Mouse (Mus musculus) heart, adult 8-10 months (tissue): ENCODE measurements around the gene Rpl18a. TPM values are rescaled to one million over a fixed set of nuclear protein-coding genes. Genes with fewer than 3 reads are reported as not detected.
"Not testable (repeated sequence)": the region's sequence is repeated elsewhere in the genome, so short reads cannot be mapped to it uniquely, and the experiment has no call there.

Source experiments
- DNase-seq: peaks from one replicate; pipeline ENCODE4 v3.0.0; 2022; ENCODE audit warnings: low spot score
- total RNA-seq, 4 experiments: library from RNA; stranded (reverse); gene quantifications; 2 replicates each; pipeline ENCODE4 v1.2.4; 2022

The Rpl18a gene
- total RNA-seq, 4 experiments from 2014 or later, result 938 to 1,102 (median 988) TPM

DNA sequence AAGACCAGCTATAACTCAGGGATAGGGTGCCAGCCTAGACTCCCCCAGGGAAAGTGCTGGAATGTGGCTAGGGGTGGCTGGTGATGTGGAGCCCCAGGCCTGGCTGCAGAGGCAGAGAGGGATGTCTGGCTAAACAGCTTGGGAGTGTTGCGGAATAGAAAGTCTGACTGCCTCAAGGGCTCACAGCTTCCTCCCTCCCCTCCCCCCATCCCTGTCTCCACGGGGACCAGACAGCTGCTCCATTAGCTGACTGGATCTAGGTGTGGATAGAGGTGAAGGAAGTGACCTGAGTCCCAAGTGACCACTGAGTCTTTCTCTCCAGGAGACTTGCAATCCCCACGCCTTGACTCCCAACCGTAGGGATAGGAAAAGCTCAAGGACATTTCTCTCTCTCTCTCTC, 5.9 kb upstream of the Rpl18a start:
- no peak for DNase-seq

DNA sequence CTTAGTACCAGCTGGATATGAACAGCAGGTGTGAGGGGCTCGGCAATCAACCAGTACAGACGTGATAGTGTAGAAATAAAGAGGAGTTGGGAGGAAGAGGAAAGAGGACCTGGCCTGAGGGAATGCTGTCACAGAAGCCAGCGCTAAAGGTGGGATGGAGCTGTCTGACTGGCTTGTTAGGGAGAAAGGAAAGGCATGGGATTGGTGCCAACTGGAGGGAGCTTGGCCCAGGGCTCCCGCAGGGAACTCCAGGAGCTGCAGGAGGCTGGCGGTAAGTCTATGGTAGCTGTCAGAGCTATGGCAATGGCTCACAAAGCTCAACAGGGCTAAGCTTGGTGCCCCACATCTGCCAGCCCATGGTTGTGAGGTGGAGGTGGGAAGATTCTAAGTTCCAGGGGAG, 5.0 kb upstream of the Rpl18a start:
- no peak for DNase-seq

GRCm38 (mm10) chr8:70900872-70901387, 3.7 kb upstream of the Rpl18a start:
- no peak for DNase-seq

- DNase-seq, result no peak
Observed at GRCm38 (mm10) chr8:70899226-70899625, 2.0 kb upstream of the Rpl18a start.

DNA sequence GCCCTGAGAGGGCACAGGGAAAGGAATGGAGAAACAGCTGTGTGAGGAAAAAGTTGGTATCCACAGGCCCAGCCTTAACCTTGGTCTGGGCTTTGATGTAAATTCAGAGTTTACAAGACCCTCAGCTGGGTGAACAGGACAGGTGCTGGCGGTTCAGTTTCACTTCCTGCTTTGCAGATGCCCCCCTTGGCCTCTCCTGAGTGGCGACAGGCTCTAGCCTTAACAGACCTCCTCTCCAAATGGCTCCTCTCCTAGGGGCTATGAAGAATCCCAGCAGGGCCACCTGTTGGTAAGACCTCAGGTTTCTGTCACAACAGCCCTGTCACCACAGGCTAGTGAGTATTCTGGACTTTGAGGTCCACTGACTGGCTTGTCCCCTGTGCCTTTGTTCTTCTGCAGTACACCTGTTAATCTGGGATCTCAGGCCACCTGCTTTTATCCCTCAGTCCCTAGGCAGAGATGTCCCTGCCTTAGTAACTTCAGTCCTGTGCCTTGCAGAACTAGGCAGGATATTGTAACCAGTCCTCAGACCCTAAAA, 1.5 kb upstream of the Rpl18a start:
- no peak for DNase-seq

DNA sequence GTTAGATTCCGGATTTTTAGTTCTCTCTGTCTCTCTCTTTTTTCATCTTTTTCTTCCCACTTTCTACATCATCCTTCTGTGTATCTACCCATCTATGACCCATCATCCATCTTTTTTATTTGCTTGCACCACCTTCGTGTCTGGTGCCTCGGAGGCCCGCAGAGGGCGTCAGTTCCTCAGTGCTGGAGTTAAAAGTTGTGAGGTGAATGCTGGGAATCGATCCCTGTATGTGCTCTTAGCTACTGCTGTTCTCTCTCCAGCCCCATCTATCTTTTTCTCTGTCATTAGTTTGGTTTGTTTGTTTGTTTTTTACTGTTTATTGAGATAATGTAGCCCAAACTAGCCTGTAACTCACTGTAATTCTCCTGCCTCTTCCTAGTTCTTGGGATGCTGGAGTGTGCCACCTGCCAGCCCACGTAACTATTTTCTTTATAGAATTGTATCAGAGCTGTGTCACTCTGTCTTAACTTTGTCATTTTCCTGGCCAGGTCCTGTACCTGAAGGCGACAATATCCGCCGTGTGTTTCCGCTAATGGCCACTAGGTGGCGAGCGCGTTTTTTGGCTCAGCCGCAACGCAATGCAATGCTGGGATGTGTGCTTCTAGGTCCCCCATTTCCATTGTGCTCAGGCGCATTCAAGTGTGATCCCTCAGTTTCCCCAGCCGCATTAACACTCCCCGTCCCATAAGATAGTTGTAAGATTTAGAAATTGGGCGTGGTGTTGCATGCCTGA, 635 bp upstream of the Rpl18a start:
- peak; percentile 89 for DNase-seq

GRCm38 (mm10) chr8:70896316-70897020, 744 bp downstream of the Rpl18a start:
- DNase-seq, result no peak

- not testable (repeated sequence) for DNase-seq
Observed at GRCm38 (mm10) chr8:70895571-70896259, 1.5 kb downstream of the Rpl18a start.

DNA sequence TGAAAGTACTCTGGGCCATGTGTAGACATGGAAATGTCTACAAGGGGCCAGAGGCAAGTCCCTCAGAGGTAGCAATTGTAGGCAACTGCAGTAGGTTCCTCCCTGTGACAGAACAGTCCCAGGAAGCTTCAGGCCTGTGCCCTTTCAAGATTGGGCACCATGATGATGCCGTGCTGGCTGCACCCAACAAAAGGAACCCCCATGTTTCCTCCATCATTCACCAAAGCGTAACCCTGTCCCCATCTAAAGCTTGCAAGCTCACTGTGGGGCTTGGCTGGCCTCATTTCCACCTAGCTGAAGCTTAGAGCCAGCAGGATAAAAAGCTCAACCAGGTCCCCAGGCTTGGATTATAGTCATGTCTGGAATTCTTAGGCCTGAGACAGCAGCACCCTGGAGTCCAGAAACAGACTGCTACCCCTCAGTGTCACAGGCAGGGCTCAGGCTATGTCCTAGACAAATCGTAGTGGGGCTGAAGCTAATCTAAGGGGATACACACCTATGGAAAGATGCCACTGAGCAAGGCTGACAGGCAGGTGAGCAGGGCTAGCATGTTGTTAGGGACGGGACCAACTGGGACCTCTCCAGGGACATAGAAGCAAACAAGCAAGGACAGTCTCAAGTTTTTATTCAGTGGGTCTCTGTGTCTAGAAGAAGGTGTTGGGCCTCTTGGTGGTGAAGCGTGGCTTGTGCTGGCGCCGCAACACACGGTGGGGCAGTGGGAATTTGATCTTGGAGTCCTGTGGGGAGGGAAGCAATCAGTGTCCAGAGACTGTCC, 2.3 kb downstream of the Rpl18a start:
- no peak for DNase-seq

DNA sequence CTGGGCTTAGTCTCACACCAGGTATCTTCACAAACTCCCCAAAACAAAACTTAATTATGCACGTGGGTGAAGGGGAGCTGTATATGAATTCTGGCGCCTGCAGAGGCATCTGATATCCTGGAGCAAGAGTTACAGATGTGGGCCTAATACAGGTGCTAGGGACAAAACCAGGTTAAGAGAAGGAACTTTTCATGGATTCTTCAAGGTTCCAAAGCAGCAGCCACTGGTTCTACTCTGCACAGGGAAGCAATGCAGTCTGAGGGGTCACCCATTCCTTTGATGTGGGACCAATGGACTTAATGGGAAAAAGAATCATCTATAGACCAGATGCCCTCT, 2.9 kb downstream of the Rpl18a start:
- no peak for DNase-seq

DNA sequence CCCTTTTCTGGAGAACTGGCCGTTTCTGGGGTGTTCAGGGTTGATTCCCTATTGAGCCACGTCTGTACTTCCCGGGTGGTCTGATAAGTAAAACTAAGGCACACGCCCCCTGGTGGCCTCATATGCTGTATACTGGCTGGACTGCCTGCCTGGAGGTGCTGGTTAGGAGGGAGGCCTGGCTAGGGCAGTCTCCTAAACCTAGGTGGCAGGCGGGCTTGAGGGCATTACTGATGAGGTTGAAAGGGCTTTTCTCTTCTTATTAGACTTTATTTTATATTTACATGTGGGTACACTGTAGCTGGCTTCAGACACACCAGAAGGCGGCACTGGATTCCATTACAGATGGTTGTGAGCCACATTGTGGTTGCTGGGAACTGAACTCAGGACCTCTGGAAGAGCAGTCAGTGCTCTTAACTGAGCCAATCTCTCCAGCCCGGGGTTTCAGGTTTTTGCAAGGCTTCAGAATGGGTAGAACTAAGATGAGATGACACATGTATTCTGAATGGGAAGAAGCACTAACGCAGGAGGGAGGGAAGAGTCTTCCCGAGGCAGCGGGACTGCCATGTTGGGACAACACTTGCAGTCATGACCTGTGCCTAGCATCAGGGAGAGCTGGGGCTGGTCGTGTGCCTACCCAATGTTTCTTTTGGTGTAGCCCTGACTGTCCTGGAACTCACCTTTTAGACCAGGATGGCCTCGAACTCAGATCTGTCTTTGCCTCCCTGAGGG, 3.4 kb downstream of the Rpl18a start:
- DNase-seq, result peak; percentile 49

DNA sequence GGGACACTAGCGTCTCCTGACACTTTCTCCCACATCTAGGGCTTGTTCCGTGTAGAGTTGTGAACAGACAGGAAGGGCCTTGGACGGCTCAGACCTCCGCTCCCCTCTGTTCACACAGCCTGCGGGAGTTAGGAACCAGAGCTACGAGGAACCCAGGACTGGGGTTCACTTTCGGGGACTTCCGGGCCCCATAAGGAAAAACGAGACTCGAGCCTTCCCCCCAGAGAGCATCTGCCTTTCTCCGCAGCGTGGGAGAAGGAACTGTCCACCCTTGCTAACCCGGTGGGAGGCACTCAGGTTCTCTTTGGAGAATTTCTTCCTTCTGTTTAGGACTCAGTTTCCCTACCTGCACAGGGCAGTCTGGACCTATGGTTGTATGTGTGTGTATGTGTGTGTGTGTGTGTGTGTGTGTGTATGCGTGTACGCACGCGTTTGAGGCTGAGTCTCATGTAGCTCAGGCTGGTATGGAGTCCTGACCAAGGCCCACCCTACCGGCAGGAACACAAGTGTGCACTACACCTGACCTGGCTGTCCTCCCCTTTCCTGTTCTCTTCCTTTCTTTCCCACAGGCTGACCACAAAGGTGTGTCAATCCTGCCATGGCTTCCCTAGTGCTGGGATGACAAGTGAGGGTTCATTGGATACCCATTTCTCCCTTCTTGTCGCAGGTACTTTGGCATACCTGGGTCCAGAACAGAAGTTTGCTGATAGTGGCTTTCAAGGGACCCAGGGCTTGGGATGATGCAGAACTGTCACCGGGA, 4.1 kb downstream of the Rpl18a start:
- no peak for DNase-seq

- DNase-seq, result no peak
Observed at GRCm38 (mm10) chr8:70892022-70892895, 5.0 kb downstream of the Rpl18a start, which contains the start of gene Slc5a5. Gene Slc5a5, minus strand, starts transcription at chr8:70892757.

DNA sequence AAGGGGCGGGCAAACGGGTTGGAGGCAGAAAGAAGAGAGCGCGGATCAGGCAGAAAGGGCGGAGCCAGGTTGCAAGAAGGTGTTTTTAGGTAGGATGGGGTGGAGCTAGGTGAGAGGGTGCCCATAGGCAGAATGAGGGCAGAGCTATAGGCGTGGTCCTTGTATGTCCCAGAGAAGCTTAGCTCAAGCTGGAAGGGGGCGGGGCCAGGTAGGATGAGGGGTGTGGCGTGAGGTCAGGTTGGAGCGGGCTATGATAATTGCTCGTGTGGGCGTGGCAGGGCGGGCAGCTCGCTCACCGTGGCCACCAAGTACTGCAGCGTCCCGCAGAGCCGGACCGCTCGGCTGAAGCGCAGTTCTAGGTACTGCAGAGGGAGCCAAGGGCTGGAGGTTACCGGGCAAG, 5.9 kb downstream of the Rpl18a start:
- no peak for DNase-seq

GRCm38 (mm10) chr8:70890656-70891055, 6.6 kb downstream of the Rpl18a start:
- DNase-seq, result no peak

GRCm38 (mm10) chr8:70887669-70888068, 9.5 kb downstream of the Rpl18a start:
- no peak for DNase-seq

DNA sequence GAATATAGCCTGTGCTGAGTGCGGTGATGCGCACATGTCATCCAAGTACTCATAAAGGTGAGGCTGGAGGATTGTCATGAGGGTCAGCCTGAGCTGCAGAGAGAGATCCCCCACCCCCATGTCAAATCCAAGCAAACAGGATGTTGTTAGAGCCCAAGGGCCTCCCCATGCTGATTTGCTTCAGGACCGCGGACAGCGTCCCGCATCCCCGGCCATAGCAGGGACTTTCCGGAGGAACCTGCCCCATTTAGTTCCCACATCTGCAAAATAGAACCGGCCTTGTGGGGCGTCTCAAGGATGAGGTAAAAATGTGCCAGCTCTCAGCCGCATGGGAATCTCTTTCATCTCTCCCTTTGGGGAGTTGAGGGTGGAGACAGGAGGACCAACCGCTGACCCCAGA, 11.6 kb downstream of the Rpl18a start:
- DNase-seq, result no peak

- DNase-seq, result no peak
Observed at GRCm38 (mm10) chr8:70884683-70885082, 12.5 kb downstream of the Rpl18a start.

GRCm38 (mm10) chr8:70884186-70884585, 13.0 kb downstream of the Rpl18a start:
- no peak for DNase-seq
